Mouse (Mus musculus) gastrocnemius, postnatal 4 days (tissue): ENCODE measurements at regions not wholly inside any gene's neighbourhood (a gene's known extent, or its start where the extent isn't known, plus 50 kb on each side); places are given as distances from the start of the nearest gene placed in this dataset.

Source experiments
- DNase-seq, 2 experiments: peaks; one replicate each; pipeline ENCODE4 v3.0.0; 2021 to 2022; ENCODE audit warnings: low spot score in 2 of 2, mixed read lengths in 2 of 2

DNA sequence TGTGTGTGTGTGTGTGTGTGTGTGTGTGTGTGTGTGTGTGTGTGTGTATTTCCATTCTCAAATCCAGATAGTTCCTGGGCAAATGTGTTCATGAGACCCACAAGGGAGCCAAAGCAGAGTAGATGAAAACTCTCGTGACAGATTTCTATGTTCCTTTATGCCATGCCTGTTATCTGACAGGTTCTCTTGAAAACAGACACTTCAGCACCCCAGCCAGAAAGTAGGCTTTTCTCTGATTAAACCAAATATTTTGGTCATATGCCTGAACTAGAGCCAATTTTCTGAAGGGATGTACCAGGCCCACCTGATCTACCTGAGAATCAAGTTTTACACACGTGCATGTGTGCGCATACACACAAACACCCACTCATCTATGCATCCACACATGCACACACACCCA, 95.5 kb downstream of the Psat1 start:
- no peak for DNase-seq

DNA sequence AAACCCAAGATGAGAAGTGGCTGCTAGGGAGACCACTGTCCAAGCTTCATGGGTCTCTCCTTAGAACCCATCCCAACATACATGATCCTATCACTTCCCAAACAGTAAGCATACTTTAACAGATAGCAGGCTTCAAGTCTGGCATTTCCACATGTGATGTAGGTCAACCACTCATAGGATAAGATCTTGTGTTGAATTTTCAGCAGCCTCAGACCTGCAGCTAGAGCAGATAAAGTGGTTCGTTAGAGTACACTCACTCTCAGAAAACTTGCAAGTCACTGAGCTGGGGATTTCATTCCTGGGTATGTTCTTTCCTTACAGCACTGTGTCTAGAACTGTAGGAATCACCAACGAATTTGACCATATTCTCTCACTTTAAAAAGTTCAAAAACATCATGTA, 96.4 kb downstream of the Psat1 start:
- DNase-seq: no peak

DNA sequence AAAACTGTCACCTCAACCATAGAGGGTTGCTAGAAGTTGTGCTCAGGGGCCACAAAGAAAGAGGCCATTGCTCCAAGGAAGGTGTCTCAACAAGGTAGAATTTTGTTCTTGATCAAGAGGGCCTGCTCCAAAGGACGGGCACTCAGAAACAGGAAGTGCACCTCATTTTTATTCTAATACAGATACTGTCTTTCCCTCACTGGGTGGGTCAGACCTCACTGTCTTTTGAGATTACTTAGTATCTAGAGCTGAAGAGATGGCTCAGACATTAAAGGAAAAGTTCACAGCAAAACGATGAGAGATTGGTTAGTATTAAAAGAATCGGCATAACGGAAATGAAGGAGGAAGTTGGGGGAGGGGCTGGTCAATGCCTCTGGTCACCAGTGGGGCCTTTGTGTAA, 97.9 kb downstream of the Psat1 start:
- no peak for DNase-seq

DNA sequence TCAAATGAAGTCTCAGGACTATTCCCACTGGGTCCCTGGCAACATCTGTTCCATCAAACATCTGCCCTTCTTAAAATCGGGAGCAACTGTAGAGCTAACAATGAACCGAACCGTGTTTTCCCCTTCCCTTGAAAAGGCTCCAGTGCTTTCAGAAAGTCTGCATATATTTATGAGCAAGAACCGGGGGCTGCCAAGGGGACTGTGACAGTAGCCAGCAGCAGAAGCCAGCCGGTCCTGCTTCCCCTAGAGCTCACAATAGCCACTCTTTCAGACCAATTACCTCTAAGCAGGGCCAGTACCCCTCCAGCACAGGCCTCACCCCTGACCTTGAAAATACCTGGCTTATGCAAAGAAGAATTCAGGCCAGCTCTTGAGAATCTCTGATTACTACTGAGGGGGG, 108.8 kb downstream of the Psat1 start:
- DNase-seq: peak in 1 of 2 experiments; percentile 24

DNA sequence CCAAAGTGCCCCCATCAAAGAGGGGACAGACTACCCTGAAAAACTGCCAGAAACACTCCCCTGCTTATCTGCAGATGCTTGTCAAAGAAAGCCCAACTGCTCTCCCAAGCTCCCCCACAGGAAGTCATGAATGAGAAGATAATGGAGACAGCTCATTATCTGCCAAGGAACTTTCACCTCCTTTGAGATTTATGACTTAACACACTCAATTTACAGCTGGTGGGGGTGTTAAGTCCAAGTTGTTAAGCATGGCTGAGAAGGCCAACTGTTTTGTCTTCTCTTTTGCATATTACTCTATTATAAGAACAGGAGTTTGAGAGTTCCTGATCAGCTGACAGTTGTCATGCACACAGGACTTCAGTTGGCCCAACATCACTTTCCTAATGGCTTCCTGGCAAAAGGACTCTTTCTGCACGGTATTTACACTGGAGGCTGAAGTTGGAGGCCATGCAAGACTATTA, 109.4 kb downstream of the Psat1 start:
- DNase-seq: no peak

DNA sequence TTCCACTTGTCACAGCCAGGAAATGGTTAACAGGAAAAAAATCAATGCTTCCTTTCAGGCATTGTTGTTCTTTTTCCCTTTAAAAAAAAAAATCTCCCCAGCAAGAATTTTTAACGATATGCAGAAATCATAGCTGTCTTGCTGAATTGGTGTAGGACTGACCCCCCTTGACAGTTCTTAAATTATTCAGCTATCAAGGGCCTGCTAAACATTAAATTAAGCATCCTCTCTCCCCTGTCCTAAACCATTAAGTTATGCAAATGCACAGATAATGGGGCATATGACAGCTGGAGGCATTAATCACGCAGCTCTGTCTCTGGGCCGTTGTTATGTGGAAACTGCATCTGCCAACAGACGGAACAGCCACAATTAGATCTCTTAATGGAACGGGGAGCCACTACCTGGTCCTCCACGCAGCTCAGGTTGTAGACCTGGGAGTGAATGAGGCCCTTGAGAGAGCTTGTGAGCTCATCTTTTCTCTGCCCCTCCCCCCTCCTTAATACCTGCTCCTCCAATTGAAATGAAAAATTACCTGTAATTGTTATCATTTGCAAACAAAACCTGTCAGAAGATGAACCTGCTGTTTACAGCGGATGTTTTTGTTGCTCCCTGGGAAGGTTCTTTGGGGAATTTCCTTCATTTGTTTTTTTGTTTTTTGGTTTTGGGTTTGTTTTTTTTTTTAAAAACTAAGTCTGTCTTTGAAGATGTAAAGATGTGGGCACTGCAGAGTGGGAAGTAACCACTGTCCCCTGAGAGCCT, 110.0 kb downstream of the Psat1 start:
- no peak for DNase-seq

DNA sequence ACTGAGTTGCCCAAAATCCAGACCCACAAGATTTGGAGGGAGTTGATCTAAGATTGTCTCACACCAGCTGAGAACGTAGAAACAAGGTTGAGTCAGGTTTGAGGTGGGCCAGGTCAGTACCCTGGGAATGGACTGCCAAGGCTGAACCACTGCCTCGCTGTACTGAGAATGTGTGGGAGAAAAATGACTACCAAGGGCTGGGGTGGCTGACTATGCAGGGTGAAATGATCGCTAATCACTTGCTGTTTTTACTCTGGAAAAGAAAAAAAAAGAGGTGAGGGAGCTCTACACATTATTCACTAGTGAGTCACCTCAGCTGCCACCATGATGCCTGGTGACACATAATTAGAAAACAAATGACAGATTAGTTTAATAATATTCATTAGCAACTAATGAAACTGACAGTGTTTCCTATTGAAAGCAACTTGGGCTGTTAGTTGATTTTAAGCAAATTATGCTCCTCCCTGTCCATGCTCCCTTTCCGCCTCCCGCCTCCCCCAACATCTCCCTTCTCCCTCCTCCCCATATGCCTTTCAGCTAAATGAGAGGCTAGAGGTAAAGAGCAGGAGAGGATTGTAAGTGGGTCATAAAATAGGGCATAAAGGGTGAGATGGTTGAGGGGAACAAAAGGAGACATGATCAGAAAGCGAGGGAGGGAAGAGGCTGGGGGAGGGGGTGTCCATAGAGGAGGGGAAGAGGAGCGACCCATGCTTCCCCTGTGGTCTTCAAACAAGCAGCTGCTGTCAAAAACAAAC, 110.8 kb downstream of the Psat1 start:
- DNase-seq: no peak

DNA sequence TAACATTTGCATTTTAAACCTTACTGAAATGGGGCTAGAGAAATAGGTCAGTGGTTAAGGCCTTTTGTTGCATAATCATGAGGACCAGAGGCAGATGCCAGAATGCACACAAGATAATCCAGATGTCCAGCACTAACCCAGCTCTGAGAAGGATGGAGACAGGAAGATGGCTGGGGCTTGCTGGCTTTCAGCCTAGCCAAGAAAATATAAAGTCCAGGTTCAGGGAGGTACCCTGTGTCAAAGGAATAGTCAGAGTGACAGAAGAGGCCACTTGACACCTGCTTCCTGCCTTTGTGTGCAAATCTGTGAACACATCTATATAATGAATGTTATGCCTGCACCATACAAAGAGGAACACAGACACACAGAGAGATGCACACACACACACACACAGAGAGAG, 116.8 kb downstream of the Psat1 start:
- no peak for DNase-seq

DNA sequence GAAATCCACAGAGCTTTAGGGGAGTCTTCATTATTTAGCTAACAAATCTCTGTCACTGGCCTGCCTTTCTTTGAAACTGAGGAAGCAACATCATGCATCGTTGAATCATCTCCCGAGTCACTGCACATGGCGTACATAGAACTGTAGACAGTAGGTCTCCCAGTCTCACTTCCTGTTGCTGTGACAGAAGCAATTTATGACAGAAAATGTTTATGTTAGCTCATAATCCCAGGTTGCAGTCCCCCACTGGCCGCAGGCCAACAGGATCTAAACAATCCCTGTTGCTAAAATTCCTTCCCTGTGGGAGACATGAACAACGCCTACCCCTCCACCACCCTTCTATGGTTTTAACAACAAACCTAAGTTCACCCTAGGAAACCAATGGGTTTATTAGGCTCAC, 118.0 kb downstream of the Psat1 start:
- DNase-seq: no peak

DNA sequence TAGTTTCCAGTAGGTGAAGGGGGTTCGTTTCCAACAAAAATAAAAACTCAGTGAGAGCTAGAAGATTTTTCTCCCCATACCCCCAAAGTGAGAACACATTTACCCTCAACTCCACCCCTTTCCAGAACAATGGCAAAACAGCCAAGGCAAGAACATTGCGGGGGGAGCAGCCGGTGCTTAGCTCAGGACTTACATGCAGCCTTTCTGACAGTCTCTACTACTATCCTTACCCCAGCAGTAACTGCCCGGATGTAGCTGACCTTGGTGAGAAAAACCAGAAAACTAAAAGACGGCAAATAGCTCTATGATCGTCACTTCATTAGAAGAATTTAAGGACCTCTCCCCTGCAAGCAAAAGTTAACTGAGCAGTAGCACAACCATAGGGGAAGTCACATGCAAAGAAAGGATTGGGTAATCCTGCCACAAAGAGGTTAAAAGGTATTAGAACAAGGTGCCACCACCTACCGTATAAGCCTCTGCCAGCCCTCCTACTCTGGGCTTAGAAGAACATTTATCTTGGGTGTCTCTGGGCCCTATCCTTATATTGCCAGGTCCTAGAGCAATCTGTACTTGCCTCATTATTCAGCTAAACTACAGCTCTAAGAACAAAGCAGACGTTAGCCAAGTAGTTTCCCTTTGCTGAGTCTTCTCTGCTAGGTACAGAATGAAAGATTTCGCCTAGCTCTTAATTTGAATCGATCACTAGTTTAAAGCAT, 119.0 kb downstream of the Psat1 start:
- no peak for DNase-seq

DNA sequence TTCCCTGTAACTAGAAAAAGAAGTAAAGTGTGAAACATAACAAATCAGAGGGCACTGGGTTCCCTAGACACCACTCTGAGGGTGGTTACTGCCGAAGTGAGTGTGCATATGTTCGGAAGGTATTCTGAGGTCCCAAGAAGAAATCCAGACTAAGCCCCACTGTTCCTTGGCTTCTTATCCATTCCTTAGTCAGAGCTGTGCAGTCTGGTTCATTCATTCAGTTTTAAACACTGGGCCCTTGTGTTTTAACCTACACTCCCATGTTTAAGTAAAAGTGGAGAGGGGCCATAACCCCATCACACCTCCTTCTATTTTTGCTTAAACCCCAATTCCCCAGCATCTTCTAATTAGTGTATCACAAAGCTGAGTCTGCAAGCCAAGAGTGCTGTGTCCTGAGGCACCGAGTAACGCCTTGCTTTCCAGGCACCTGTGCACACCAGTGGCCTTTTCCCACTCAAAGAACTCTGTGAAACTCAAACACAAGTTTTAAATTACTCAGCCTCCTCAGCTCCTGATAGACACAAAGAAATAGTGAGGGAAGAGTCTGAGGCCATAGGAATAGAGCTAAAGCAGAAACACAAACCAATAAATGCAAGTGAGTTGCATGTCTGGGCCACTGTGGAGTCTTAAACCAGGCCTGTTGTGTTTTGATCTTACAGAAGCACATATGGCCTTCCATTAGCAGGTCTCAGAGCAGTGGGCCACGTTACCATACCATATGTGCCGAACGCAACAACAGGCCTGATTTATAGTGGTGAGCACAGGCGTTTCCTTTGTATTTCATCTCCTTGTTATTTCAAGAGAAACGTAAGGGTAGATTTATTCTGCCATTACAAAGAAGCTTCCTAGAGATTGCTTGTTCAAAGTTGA, 119.8 kb downstream of the Psat1 start:
- DNase-seq: no peak

DNA sequence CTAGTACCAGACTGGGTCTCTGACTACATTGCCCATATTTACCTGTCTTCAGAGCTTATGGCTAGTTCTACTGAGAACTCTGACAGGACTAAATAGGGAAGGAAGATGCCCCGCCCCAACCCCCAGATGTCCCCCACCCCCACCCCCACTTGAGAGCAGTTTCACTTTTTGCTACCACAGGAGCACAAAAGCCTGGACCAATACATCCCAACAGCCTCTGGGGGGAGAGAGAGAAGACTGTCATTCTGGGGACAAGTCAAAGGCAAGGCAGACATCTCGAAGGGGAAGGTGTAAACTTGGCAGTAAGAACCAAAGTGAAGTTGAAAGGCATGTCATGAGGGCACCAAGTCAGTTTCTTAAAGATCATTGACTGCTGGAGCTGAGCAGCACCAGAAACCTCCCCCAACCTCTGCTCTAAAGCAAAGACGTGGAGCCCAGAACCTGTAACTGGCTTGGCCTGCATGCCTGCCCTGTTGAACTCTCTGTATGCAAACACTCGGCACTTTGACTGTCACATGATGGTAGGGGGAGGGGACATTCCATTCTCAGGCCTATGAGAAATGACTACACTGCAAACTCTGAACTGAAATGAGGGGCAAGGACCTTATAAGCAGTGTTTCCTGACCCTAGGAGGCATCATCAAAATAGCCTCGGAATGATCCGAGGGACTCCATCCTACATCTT, 123.3 kb downstream of the Psat1 start:
- DNase-seq: no peak

DNA sequence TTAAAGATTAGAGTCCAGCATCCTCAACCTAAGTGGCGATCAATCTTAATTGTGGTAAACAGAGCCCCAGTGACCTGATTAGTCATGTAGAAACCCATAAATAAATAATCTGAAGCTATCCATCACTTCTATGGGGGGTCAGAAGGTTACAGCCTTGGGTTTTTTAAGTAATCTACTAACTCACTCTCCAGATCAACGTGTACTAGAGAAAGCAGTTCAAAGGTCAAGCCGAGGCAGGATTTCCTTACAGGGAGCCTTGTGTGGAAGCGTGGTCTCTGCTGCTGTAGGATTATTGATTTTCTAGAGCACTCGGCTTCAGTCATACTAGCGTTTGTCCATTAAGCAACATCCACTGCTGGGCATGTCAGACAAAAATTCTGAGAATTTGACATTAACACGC, 127.1 kb downstream of the Psat1 start:
- DNase-seq: no peak

DNA sequence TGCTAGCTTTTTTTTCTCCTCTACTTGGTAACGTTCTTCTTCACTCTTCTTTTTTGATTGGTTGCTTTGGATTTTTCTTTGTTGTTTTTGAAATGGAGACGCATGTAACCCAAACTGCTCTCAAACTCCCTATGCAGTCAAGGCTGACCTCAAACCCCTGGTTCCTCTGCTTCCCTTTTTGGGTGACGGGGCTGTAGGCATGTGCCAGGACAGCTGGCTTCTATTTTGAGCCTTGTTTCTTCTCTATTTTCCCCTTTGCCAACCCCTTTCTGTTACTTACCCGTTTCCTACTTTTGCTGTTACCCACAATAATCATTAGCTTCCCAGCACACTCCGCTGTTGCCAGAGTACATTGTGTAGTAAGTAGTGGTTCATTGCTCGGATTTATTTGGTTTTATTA, 132.0 kb downstream of the Psat1 start:
- DNase-seq: no peak

DNA sequence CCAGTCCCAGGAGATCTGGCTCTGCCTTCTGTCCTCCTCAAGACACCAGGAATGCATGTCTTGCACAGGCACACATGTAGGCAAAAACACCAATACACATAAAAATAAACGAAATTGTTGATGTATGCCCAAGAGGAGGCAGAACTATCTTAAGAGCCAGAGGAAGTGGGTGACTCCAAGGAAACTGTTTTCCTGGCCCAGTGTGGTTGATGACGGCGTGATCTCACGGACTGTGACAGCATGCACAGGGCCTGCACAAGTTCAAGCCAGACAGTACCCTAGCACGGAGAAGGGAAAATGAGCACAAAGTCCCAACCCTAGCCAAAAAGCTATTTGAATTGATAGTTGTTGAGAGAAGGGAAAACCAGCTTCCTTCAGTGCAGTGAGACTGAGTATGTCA, 138.1 kb downstream of the Psat1 start:
- DNase-seq: no peak

DNA sequence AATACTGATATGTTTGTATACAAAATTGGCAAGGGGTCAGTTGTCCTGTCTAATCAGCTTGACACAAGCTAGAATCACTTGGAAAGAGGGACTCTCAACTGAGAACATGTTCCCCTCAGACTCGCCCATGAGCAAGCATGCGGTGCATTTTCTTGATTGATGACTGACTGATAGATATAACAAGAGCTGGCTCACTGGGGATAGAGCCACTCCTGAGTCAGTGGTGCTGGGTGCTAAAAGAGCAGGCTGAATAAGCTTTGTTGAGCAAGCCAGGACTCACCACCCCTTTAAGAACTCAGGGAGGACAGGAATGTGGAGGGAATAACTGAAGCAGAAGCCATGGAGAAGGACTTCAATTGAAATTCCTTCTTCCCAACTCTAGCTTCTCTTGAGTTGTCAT, 139.5 kb downstream of the Psat1 start:
- no peak for DNase-seq

DNA sequence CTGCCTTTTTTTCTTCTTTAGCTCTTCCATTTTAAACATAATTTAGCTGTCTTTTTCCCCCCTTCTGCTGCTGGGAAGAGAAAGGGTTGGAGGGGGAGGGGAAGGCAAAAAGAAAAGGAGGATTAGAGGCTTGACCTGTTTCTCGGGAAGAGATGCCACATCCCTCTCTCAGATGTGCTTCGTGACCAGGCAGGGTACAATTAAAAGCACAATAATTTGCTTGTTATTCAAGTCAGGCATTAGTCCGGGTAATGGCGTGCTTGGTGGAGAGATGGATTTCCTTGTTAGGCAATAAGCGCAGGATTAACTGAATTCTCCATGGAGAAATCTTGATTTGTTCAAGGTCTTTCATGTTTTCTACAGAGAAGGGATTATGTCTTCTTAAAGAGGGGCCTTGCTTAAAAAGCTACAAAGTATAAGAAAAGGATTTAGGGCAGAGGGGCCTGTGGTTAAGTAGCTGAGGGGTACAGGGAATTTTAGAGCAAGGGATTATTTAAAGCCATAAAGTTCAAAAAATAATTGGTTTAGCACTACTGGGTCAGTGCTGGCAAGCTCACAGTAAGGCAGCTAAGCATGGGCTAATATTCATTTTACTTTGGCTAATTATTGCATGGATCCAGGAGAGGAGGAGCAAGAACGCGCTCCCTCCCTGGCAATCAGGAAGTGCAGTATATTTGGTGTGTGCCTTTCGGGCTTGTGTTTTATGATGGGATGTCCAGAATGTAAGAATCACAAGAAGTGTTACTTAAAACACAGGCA, 143.8 kb downstream of the Psat1 start:
- DNase-seq: no peak

DNA sequence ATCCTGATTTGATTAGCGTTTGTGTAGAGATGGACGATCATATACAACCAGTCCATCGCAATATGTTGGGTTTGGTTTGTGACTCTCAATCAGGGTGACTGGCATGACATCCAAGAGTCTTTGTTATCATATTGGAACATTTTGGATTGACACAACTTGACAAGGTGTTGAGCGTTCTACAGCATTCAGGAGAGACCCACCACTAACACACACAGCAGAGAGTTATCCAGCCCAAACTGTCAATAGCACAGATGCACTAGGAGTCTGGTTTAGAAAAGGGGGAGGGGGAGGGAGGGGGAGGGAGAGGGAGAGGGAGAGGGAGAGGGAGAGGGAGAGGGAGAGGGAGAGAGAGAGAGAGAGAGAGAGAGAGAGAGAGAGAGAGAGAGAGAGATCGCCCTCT, 144.5 kb downstream of the Psat1 start:
- no peak for DNase-seq

DNA sequence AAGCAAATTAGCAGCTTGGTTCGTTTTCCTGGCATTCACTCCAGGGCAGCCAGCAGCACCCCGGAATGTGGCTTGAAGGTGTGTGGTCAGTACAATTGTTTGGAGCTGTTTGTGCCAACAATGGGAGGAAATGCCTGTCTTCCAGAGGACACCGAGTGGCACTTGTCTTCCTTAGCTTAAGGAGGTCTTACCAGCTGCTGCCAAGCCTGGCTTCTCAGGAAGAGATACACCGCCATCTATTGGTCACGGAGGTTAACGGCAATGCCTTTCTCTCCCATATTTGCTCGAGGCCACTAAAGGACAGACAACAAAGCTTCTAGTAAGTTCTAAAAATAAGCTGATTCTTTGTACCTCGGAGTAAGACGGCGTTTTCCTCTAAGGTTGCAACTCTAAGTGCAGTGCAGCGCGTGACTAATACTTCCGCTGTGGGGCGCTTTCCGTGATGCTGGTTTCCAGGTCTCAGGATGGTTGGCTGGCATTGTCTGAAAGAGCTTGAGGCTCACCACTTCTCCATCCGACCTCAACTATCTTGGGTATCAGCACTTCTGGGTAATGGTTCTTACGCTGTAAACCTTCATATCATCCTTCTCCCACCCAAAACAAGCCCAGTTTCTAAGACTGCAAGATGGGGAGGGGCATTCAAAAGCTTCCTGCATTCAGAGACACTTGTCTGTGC, 145.2 kb downstream of the Psat1 start:
- peak; percentile 33 to 65 for DNase-seq
